Mouse (Mus musculus): ENCODE measurements around the gene Olfr770. TPM values are rescaled to one million over a fixed set of nuclear protein-coding genes. Genes with fewer than 3 reads are reported as not detected.
"Not testable (repeated sequence)": the region's sequence is repeated elsewhere in the genome, so short reads cannot be mapped to it uniquely, and the experiment has no call there.

Gene Olfr770
- not detected for total RNA-seq (2021)
- not detected in 2 replicates for polyA plus RNA-seq (2012; rRNA removed)
- long read RNA-seq = 0 reads

DNA sequence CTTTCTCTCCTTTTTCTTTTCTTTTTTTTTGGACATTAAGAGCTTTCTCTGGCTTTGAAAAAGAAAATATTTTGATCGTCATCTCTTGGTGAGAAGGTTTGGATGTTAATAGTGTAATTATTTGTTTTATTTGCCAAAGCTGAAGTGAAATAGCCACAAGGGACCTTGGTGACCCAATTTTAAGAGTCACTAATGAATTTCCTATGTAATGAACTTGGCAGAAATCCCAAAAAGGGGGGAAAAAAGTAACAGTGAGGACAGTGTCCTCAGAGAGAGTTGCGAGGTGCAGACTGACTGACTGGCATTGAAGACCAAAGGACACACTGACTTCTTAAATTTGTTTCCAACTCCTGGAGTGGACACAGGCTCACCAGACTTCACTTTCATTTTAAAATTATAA is at the start of gene Olfr770:
Gene Olfr770 (minus strand): TSS at position 101 of the 400 bp plus-strand sequence.
- TF ChIP-seq POLR2A (IDR thresholded peaks at IDR 0.05; ENCODE audit: insufficient read depth, low read depth, low read length) = no peak
- no peak for TF ChIP-seq CTCF (IDR thresholded peaks at IDR 0.05)
- TF ChIP-seq EP300 (IDR thresholded peaks at IDR 0.05; ENCODE audit: insufficient read depth, low read depth, low read length) = no peak
- no peak within 1 kb of the TSS for H3K4me3 ChIP-seq
- WGBS = 61% methylated on average over 2 of the region's 2 CpGs
- H3K27me3 ChIP-seq (ENCODE audit: control insufficient read depth, insufficient read depth, low read length) = no peaks in the 10 kb centered on the region
- DNase-seq = no peak
- H3K79me2 ChIP-seq (replicated peaks; ENCODE audit: control insufficient read depth, insufficient read depth, low read length) = no peaks in the 10 kb centered on the region
- H3K9ac ChIP-seq (ENCODE audit: low read depth, low read length) = no peak within 1 kb of the TSS
- H3K27ac ChIP-seq = no peak within 1 kb of the TSS
- no peaks in the 10 kb centered on the region for H3K4me1 ChIP-seq (ENCODE audit: control insufficient read depth, insufficient read depth, low read length)
- H3K36me3 ChIP-seq (ENCODE audit: control insufficient read depth, insufficient read depth, low read length) = no peaks in the 10 kb centered on the region
- intact Hi-C loops (cut with DNase I) = no loop called here

DNA sequence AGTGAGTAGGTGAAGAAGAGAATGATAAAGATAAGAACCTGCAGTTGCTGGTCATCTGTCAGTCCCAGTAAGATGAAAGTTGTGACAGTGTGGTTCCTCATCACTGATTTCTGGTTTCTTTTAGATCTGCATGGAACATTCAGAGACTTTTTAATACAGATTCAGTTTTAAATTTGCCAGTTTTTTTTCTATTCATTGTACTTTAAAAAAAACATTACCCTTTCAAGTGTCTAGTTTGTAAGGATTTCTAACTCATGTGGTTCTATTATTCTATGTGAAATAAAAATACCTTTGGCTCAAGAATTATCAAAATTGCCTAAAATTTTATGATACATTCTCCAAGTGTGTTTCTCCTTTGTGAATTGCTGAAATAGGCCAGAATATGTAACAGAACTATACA is 48.5 kb upstream of the Olfr770 start, which contains the start of gene Olfr773:
Gene Olfr773 (minus strand): TSS at position 101 of the 400 bp plus-strand sequence.
- intact Hi-C loops (cut with DNase I); H3K4me3 ChIP-seq; H3K4me1 ChIP-seq (ENCODE audit: control insufficient read depth, insufficient read depth, low read length); H3K27me3 ChIP-seq (ENCODE audit: control insufficient read depth, insufficient read depth, low read length); H3K27ac ChIP-seq; H3K36me3 ChIP-seq (ENCODE audit: control insufficient read depth, insufficient read depth, low read length); H3K9ac ChIP-seq (ENCODE audit: low read depth, low read length); DNase-seq; H3K79me2 ChIP-seq (replicated peaks; ENCODE audit: control insufficient read depth, insufficient read depth, low read length): not testable (repeated sequence)

DNA sequence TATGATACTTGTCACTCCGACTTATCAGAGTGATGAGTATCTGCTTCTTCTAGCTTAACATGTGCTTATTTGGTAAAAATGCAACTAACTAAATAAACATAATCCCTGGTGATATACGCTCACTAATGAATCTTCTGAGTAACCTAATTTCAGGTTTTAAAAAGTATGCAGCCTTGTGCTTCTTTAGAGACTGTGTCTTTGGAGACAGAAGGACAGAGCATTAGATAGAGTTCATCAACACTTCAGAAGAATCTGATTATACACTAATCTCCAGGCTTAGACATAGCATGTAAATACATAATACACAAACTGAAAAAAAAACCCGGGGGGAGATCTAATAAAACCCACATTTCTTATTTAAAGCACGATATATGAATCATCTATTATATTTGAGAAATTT is 39.0 kb upstream of the Olfr770 start, which contains the start of gene Olfr772:
Gene Olfr772 (minus strand): TSS at position 101 of the 400 bp plus-strand sequence.
- H3K9ac ChIP-seq (ENCODE audit: low read depth, low read length); DNase-seq; H3K4me1 ChIP-seq (ENCODE audit: control insufficient read depth, insufficient read depth, low read length); H3K79me2 ChIP-seq (replicated peaks; ENCODE audit: control insufficient read depth, insufficient read depth, low read length); H3K27me3 ChIP-seq (ENCODE audit: control insufficient read depth, insufficient read depth, low read length); H3K27ac ChIP-seq; H3K4me3 ChIP-seq; intact Hi-C loops (cut with DNase I); H3K36me3 ChIP-seq (ENCODE audit: control insufficient read depth, insufficient read depth, low read length): not testable (repeated sequence)
- 75% methylated on average over 4 of the region's 4 CpGs for WGBS

DNA sequence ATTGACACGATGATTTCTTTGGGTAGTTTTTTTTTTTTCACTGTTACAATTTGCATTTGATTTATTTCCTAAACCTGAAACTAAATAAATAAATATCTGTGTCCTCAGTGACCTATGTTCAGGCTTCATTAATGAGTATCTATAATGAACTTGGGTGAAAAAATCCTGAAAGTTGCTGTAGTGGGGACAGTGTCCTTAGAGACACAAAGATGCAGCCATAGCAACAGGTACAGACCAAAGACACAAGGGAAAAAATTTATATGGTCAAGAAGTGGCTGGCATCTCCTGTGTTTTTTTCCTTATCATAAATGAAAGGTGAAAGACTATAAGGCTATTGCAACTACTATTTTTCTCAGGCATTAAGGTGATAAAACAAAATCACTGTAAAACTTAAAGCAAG is 25.9 kb upstream of the Olfr770 start, which contains the start of gene Olfr771:
Gene Olfr771 (minus strand): TSS at position 101 of the 400 bp plus-strand sequence.
- Histone ChIP-seq H3K27ac (no peak within 1 kb of the TSS), H3K4me3 (no peak within 1 kb of the TSS), H3K4me1 (ENCODE audit: control insufficient read depth, insufficient read depth, low read length) (no peaks in the 10 kb centered on the region), H3K36me3 (ENCODE audit: control insufficient read depth, insufficient read depth, low read length) (no peaks in the 10 kb centered on the region), H3K79me2 (replicated peaks; ENCODE audit: control insufficient read depth, insufficient read depth, low read length) (no peaks in the 10 kb centered on the region), H3K9ac (ENCODE audit: low read depth, low read length) (no peak within 1 kb of the TSS), H3K27me3 (ENCODE audit: control insufficient read depth, insufficient read depth, low read length) (no peaks in the 10 kb centered on the region)
- intact Hi-C loops (cut with DNase I) = no loop called here
- DNase-seq = no peak
- whole genome bisulfite sequencing = 65% methylated on average over 1 of the region's 1 CpGs
- TF ChIP-seq POLR2A (IDR thresholded peaks at IDR 0.05; ENCODE audit: insufficient read depth, low read depth, low read length) (no peak), EP300 (IDR thresholded peaks at IDR 0.05; ENCODE audit: insufficient read depth, low read depth, low read length) (no peak), CTCF (IDR thresholded peaks at IDR 0.05) (no peak)

DNA sequence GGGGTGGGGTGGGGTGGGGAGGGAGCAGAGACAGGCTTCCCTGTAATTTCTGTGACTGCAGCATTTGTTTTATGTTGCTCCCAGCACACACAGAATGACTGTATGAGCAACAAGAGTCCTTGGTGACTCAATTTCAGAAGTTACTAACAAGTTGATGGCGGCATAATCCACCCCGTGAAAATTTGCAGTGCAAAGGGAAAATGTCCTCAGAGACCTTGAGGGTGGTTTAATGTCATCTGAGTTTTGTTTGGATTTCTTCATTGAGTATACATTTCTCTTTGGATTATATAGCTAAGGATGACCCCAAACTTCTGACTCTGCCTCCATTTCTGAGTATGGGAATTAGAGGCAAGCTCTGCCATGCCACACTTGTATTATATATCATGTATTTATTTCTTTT is 21.0 kb downstream of the Olfr770 start, which contains the start of gene Olfr769:
Gene Olfr769 (minus strand): TSS at position 101 of the 400 bp plus-strand sequence.
- H3K4me1 ChIP-seq (ENCODE audit: control insufficient read depth, insufficient read depth, low read length) = no peaks in the 10 kb centered on the region
- no peaks in the 10 kb centered on the region for H3K36me3 ChIP-seq (ENCODE audit: control insufficient read depth, insufficient read depth, low read length)
- no peak within 1 kb of the TSS for H3K4me3 ChIP-seq
- no peak within 1 kb of the TSS for H3K27ac ChIP-seq
- 82% methylated on average over 2 of the region's 2 CpGs for WGBS
- no peaks in the 10 kb centered on the region for H3K79me2 ChIP-seq (replicated peaks; ENCODE audit: control insufficient read depth, insufficient read depth, low read length)
- intact Hi-C loops (cut with DNase I) = no loop called here
- no peak within 1 kb of the TSS for H3K9ac ChIP-seq (ENCODE audit: low read depth, low read length)
- TF ChIP-seq CTCF (IDR thresholded peaks at IDR 0.05) (no peak), POLR2A (IDR thresholded peaks at IDR 0.05; ENCODE audit: insufficient read depth, low read depth, low read length) (no peak), EP300 (IDR thresholded peaks at IDR 0.05; ENCODE audit: insufficient read depth, low read depth, low read length) (no peak)
- DNase-seq = no peak
- no peaks in the 10 kb centered on the region for H3K27me3 ChIP-seq (ENCODE audit: control insufficient read depth, insufficient read depth, low read length)

DNA sequence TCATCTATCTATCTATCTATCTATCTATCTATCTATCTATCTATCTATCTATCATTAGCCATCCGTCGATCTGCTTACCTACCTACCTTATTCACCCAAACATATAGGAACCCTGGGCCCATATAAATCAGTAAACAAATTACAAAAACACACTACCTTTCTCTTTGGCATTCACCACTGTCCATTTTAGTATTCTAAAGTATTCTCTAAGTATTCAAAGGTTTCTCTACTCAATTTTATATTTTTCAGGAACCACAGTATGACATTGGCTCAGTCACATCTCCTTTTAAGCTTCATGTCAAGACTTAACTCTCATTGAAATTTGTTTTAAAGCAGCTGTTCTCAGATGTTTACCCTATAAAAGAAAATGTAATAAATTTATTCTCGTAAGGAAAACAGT is 23.7 kb downstream of the Olfr770 start:
- H3K27ac ChIP-seq = no peak overlapping the region
- no peak overlapping the region for H3K4me3 ChIP-seq
- H3K9ac ChIP-seq (ENCODE audit: low read depth, low read length) = no peak overlapping the region
- no peaks in the 10 kb centered on the region for H3K27me3 ChIP-seq (ENCODE audit: control insufficient read depth, insufficient read depth, low read length)
- TF ChIP-seq EP300 (IDR thresholded peaks at IDR 0.05; ENCODE audit: insufficient read depth, low read depth, low read length) (no peak), CTCF (IDR thresholded peaks at IDR 0.05) (no peak), POLR2A (IDR thresholded peaks at IDR 0.05; ENCODE audit: insufficient read depth, low read depth, low read length) (no peak)
- intact Hi-C loops (cut with DNase I) = no loop called here
- no peak for DNase-seq
- no peaks in the 10 kb centered on the region for H3K79me2 ChIP-seq (replicated peaks; ENCODE audit: control insufficient read depth, insufficient read depth, low read length)
- H3K36me3 ChIP-seq (ENCODE audit: control insufficient read depth, insufficient read depth, low read length) = no peaks in the 10 kb centered on the region
- H3K4me1 ChIP-seq (ENCODE audit: control insufficient read depth, insufficient read depth, low read length) = no peaks in the 10 kb centered on the region
- WGBS = 89% methylated on average over 3 of the region's 3 CpGs
